Mouse (Mus musculus) testis, postnatal 10 days (tissue): ENCODE measurements around the gene Amigo3.
"Not testable (repeated sequence)": the region's sequence is repeated elsewhere in the genome, so short reads cannot be mapped to it uniquely, and the experiment has no call there.

Experiments
- DNase-seq: peaks from one replicate; pipeline ENCODE4 v3.0.0; 2021; ENCODE audit warnings: low spot score

Amigo3 gene

DNA sequence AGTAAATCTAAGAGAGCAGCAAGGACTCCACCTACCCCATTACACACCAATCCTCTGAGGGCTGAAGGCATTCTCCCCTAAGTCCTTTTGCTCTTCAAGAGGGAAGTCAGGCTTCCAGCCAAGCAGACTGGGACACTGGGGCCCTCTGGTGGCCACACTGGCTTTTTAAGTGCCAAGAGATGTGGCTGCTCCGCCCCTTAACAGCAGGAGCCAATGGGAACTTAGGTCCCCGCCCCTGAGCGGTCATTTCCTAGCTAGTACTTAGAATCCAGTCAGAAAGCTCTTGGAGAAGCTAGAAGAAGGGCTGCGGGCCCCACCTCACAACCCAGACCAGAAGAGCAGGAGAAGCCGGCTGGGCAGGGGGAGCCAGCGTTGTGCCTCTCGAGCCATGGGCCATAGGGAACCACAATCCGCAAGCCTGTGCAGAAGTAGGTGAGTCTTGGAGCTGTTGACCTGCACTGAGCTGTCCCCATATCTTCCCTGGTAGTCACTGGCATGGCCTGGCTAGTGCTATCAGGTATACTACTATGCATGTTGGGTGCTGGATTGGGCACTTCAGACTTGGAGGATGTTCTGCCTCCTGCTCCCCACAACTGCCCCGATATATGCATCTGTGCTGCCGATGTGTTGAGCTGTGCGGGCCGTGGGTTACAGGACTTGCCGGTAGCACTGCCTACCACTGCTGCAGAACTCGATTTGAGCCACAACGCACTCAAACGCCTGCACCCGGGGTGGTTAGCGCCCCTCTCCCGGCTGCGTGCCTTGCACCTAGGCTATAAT lies at the start of gene Amigo3:
TSS of gene Amigo3 (plus strand) at position 275 of the 780 bp plus-strand sequence.
- peak; percentile 98 for DNase-seq

DNA sequence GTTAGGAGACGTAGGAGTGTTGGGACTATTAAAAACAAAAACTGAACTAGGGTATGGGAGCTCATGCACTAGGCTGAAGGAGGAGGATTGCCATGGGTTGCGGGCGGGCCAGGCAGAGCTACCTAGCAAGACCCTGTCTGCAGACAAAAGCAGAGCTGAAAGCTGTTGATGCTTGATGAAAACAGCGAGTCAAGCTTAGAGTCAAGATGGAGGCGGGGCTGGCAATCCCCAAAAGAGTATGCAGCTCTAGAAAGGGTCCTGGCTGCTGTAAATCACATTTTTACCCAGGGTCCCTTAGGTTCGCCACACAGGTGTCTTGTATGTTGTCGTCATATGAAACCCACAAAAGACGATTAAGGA lies 49.4 kb upstream of the Amigo3 start:
- DNase-seq = peak; percentile 45

DNA sequence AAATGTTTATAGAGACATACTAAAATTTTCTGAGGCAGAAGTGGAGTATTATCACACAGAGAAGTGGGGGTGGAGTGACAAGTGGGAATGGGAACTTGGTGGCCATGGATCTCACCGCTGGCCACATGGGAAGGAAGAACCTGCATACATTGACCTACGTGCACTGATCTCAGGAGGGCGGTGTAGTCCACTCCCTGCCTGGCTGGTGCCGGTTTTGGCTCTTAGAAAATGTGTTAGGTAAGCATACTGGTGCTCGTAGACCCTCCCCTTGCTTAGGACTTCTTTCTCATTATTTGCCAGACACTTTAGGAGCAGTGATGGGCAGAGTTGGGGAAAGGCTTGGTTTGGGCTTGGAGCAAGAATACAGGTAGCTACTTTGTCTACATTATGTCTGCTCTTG lies 44.9 kb upstream of the Amigo3 start:
- no peak for DNase-seq

DNA sequence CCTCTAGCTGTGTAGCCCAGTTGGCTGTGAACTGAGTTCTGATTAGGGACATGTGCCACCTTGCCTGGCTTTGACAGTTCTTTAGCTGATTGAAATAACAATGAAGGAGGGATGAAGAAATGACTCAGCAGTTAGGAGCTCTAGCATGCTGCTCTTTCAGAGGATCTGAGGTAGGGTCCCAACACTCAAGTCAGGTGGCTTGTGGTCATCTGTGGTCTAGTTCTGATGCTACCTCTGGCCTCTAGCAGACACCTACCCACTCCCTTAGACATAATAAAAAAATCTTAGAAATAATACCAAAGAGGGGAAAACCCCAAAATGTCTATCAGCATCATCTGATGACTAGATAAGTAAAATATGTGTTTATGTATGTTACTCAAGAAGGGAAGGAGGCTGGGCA lies 42.6 kb upstream of the Amigo3 start:
- DNase-seq = no peak

DNA sequence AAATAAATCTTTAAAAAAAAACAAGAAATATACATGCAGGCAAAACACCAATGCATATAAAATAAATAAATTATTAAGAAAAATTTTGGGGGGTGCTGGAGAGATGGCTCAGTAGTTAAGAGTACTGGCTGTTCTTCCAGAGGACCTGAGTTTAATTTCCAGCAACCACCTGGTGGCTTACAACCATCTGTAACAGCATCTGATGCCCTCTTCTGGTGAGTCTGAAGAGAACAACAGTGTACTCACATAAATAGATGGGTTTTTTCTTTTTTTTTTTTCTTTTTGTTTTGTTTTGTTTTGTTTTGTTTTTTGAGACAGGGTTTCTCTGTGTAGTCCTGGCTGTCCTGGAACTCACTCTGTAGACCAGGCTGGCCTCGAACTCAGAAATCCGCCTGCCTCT lies 39.4 kb upstream of the Amigo3 start:
- DNase-seq = not testable (repeated sequence)

DNA sequence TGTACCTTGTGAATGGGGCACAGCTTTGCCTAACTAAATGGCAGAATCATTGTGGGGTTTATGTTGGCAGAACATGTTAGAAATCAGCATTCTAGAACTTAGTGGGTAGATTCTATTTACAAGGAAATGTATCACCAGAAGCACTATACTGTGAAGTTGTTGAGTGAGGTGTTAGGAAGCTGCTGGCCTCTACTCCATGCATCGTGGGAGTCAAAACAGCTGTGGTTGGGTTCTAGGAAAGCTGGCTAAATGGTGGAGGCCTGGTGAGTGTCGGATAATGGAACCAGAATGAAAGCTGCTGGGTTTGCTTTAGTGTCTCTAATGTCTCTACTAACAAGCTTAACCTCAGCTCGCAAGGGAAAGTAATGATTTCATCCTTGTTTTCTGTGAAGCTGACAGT lies 35.8 kb upstream of the Amigo3 start:
- no peak for DNase-seq

DNA sequence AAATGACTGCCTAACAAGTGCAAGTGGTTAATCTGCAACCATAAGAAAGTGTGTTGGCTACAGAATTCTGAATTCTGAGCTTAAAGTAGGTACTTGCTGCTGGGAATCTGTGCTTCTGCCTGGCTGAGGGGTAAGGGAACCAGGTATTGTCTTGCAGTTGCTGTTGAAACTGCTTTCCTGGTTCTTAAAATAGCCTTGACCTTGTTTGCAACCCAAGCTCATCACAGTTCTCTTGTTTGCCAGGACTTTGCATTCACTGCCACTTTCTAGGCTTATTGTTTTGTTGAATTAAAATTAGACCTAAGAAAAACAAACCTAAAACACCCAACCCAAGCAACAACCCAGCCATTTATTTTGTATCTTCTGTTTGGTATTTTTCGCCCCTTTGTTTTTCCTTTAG lies 32.2 kb upstream of the Amigo3 start:
- DNase-seq = no peak

DNA sequence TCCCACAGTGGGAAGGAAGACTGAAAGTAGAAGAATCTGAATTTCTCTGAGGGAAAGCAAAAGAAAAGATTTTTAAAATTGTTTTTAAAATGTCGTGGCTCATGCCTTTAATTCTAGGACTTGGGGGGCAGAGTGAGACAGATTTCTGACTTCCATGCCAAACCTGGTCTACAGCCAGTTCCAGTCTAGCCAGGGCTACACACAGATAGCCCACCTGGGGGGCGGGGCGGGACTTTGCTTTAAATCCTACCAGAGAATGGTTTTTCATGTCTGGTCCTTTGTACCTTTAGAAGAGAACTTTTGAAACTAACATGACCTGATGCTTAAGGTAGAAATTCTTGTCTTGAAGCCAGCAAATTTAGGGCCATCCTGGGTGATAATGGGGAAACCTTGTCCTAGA lies 29.7 kb upstream of the Amigo3 start:
- DNase-seq = no peak

DNA sequence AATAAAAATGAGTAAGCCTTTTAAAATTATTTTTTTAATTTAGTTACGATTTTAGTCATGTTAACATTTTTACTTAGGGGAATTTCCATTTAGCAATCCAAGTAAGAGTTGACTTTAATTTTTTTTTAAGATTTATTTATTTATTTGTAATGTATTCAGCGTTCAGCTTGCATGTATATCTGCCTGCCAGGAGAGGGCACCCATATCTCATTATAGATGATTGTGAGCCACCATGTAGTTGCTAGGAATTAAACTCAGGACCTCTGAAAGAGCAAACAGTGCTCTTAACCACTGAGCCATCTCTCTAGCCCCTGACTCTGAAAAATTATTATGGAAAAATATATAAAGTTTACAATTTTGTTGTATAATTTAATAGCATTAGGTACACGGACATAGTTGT lies 26.4 kb upstream of the Amigo3 start:
- no peak for DNase-seq

DNA sequence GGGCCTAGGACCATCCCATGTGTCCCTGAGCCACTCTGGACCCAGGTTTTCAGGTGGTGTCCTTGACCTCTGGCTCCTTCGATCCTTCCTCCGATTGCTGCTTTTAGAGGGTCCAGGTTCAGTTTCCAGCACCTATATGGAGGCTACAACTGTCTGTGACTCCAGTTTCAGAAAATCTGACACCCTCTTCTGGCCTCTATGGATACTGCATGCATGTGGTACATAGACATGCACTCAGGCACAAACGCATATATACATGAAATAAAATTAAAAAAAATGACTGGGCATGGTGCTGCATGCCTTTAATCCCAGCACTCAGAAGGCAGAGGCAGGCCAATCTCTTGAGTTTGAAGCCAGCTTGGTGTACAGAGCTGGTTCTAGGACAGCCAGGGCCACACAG lies 25.1 kb upstream of the Amigo3 start:
- DNase-seq = no peak

DNA sequence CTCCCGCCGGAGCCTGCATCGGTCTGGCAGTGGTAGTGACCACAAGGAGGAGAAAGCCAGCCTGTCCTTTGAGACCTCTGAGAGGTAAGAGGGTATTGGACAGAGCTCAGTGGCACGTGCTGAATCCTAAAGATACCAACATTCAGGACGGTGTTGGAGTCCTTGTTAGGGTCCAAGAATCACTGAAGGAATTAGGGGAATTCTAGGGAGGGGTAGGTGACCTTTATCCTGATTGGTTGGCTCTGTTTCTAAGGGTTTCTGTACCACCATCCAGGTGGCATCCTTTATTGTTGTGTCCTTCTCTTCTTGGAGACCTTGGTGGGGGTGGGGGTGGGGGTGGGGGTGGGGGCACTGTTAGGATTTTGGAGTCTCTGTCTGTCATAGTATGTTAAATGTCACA lies 20.8 kb upstream of the Amigo3 start:
- no peak for DNase-seq

DNA sequence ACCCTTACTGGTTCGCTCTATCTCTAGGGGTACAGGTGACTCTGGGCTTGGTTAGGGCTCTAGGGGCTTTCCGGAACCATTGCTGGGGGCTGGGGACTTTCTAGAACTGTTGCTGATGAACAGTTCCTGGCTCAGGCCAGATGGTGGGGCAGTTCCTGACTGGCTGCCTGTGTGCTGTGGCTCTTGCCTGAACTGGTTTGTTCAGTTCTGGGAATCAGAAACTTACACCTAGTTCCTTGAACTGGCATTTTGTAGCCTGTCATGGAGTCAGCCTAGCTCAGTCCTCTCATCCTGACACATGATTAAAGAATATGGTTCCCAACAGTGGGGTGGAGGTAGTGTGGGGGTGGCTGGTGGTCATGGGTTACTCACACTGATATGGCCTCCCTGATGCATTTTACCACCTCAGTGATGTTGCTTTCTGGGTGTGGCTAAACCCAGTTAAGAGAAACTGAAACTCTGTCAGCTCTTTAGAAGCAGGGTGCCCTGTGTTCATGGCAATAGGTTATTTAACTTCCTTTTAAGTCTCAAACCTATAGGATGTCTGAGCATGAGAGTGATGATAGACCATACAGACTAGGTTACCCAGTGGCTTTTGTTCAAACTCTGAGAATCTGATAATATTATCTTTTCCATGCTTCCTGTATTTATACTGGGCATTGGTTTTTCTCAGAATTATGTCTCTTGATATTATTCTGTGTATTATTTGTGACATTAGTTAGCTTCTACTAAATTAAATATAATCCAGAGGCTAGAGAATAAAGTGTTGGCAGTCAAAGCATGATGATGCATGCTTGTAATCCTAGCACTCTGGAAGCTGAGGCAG lies 17.4 kb upstream of the Amigo3 start:
- DNase-seq = no peak

DNA sequence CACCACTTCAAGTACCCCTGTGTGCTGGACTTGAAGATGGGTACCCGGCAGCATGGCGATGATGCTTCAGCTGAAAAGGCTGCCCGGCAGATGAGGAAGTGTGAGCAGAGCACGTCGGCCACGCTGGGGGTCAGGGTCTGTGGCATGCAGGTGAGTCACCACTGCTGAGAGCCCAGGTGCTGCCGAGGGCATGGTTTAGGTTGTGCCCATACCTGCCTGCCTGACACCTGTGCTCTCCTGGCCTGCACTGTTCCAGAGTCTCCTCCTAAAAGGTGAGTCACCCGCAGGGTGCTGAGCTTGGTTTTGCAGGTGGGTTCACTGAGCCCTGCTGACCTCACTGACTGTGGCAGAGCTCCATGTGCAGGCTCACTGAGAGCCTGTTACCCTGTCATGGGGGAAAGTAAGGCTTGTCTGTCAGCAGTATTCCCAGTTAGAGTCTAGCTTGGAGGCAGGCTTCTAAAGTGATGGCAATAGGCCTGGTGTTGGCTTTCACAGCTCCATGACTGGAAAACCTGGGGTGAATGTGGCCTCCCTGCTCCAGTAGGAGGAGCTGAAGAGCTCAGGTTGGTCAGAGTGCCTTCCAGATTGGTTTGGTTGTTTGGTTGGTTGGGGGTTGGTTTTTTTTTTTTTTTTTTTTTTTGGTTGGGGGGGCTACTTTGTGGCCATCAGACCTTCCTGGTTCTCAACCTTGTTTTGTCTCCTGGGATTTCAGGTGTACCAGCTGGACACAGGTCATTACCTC lies 8.0 kb upstream of the Amigo3 start:
- DNase-seq = no peak

DNA sequence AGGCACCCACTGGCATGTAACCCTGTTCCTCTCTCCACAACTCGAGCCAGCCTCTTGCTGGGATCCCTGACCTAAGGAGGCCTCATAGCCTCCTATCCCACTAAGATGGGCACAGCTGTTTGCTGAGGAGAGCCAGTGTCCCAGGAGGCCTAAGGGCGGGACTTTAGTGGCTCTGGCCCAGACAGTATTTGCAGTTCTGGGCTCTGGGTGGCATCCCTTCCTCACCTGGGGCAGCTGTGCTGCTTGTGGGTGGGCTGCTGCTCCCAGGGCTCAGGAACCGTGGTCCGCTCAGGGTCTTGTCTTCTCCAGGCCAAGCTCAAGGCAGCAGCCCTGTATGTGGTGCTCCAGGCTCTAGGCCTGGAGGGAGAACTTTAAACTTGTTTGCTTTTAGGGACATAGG lies 6.4 kb upstream of the Amigo3 start:
- no peak for DNase-seq

DNA sequence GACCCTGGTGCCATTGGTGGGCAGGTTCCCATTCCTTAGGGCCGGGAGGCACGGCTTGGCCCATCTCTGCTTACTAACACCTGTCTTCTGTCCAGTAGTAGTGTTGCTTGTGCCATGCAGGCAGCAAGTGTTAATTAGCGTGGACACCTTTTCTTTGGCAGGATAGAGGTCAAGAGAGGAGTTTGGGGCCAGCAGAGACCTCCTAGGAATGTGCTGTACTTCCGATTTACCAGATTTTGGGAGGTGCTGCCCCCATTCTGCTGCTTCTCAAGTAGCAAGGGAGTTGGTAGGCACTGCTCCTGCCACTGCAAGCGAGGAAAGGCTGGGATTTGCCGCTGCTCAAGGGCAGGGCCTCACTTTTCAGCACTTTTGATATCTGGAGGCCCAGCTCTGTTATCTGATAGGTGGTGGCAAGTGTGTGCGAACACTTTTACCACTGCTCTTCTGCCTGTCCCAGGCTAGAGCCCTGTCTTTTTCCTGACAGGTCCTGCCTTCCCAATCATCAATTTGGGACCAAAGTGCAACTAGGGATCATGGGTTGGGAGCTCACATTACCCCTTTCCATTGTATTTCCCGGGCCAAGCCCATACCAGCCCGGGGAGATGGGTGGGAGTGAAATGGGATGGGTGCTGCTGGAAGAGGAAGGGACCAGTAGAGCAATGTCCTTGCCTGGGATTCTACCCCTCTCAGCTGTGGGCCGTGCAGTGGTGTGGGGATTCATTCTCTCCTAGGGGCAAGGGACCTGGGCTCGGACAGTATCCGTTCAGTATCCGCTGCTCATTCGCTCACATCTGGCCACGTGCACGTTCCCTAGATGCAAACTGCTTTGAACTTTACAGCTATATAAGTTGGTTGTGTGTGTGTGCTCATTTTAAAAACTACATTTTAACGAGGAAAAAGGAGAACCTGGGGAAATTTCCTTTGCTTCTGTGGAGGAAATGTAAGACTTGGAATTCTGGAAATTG lies 5.1 kb upstream of the Amigo3 start:
- DNase-seq = no peak

DNA sequence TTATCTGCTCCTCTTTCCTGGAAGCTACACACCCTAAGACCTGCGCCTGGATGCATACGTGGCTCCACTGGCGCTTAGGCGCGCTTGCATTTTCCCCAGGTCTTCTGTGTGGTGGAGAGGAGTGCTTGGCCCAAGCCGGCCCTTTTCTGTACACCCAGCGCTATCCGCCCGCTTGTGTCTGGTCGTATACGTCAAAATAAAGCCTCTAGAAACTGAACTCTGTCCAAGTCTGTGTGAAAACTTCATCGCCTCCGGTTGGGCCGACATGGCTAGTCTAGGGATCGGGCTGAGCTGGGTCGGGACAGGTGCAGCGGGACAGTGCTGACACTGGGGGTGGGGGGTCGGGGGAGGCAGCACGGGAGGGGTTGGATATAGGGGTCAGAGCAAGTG lies 4.4 kb upstream of the Amigo3 start:
- no peak for DNase-seq

DNA sequence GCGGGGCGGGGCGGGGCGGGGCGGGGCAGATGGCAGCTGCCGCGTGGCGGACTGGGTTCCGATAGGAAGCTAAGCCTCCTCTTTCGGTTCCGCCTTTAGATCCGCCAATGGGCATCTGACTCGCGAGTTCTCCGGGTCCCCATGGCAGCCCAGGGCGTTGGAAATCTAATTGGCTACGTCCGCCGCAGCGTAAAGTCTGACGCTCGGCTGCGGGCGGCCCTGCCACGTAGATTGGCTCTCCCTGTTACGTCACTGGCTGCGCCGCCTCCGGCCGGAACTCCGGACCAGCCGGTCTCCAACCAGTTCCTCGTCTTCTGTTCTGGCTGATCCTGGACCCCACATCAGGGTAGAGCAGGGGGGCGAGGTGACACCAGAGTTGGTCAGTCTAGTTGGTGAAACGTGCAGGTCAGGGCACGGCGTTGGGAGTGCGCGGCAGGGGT lies 3.9 kb upstream of the Amigo3 start, which contains the start of gene Gmppb:
TSS of gene Gmppb (plus strand) at position 227 of the 440 bp plus-strand sequence.
- peak; percentile 93 for DNase-seq

DNA sequence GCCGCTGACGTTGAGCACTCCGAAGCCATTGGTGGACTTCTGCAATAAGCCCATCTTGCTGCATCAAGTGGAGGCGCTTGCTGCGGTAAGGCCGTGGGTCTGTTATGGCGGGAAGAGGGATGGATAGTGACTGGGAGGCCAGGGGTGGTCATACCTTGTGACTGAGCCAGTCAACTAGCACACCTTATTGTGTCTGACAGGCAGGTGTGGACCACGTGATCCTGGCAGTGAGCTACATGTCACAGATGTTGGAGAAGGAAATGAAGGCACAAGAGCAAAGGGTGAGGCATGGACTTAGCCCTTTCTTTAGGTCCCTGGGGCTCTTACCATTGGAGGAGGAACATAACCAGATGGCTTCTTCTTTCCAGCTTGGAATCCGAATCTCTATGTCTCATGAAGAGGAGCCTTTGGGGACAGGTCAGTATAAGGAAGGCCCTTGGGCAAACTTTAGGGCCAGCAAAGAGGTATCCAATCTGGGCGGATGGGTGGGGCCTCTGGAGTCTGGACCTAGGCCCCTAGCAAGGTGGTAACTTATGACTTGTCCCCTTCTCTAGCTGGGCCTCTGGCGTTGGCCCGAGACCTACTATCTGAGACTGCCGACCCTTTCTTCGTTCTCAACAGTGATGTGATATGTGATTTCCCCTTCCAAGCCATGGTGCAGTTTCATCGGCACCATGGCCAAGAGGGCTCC lies 3.3 kb upstream of the Amigo3 start:
- DNase-seq = no peak

DNA sequence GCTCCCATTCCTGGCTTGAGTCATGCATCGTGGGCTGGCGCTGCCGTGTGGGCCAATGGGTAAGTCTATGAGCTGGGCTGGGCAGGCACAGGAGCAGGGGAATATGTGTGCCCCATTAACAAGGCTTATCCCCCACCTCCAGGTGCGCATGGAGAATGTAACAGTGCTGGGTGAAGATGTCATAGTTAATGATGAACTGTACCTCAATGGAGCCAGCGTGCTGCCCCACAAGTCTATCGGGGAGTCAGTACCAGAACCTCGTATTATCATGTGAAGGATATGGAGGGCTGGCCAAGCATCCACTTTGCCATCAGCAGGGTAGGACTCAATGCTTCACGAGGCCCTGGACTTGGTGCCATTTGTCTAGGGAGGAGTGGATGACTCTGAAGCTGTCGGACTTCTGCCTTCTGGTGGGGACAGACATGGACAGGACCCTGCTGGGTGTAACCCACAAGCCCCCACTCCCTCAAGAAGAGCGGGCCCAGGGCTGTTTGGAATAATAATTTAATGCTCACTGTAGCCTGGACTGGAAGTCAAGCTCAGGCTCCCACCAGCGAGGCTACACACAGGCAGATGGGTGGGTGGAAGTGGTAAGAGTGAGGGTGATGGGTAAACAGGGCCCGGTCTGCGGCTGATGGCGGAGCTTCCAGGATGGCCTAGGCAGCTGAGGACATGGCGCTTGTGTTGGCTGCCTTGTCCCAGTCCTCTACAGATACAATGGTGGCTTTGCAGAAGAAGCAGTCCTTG lies 1.6 kb upstream of the Amigo3 start:
- DNase-seq = no peak

DNA sequence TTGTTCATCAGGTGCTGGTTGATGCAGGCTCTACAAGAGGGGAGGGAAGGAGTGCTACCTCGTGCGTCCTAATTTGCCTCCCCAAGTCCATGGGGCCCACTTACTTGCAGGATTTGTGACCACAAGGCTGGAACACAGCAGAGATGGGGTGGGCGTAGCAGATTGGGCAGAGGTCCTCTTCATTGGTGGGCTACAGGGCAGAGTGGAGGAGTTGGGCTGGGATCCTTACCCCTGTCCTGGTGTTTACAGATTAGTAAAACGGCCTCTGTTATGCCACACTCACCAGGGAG lies 1.1 kb upstream of the Amigo3 start:
- no peak for DNase-seq
